Mouse (Mus musculus): ENCODE results near the gene Gm10961. TPM values are rescaled to one million over a fixed set of nuclear protein-coding genes. Genes with fewer than 3 reads are reported as not detected.

Gm10961 gene
- polyA plus RNA-seq, 1 experiment from 2014 or later = not detected

DNA sequence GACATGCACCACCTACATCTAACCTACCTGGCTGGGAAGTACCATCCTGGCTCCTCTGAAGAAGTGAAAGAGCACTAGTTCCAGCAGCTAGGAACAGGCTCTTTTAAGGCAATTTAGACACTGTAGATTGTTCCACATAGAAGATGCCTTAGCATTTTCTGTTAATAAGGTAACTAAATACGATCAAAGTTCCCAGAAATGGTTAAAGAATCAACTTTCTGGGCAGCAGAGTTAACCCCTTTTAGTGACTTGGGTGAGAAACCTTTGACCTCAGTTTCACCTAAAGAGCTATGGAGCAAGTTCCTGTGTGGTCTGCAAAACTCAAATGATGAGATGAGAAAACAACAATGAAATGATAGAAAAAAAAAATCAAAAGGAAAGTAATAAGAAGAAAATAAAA lies 33.5 kb downstream of the Gm10961 start:
- H3K9me3 ChIP-seq (ENCODE audit: control insufficient read depth, low read length) = no peaks in the 10 kb centered on the region
- H3K36me3 ChIP-seq (ENCODE audit: control insufficient read depth, insufficient read depth, low read length) = peaks cover 30% of the 10 kb centered on the region
- H3K27ac ChIP-seq (ENCODE audit: low read depth, low read length) = no peak overlapping the region
- no peak overlapping the region for H3K4me3 ChIP-seq (ENCODE audit: low read depth, low read length)
- no peaks in the 10 kb centered on the region for H3K4me1 ChIP-seq (ENCODE audit: control insufficient read depth, insufficient read depth, low read length)
- no peak overlapping the region for H3K9ac ChIP-seq (ENCODE audit: low read length)
- 91% methylated on average over 1 of the region's 1 CpGs for WGBS
- H3K4me2 ChIP-seq = no peak overlapping the region
- ATAC-seq (ENCODE audit: low FRiP score) (no peak), DNase-seq (ENCODE audit: low spot score, missing footprints) (no peak)
- H3K27me3 ChIP-seq (ENCODE audit: control insufficient read depth, insufficient read depth, low read length) = no peaks in the 10 kb centered on the region

DNA sequence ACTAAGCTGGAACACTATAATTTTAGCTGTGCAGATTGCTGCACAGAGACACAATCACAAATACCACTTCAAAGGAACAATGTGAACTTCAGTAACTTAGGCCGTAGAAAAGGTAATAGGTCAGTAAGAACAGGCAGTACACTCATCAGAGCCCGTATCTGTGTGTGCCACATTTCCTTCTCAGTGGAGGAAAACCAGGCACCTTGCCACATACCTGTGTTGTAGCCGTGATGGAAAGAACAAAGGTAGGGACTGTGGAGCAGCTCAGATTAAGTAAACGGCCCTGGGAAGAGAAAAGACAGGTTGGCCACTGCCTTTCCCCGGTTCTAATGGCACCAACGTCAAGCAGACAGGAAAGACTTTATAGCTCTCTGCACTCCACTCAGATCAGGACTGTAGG lies 36.3 kb downstream of the Gm10961 start:
- no peak overlapping the region for H3K9ac ChIP-seq (ENCODE audit: low read length)
- no peak overlapping the region for H3K4me2 ChIP-seq
- DNase-seq (ENCODE audit: low spot score, missing footprints) = no peak
- H3K27ac ChIP-seq (ENCODE audit: low read depth, low read length) = no peak overlapping the region
- no peaks in the 10 kb centered on the region for H3K4me1 ChIP-seq (ENCODE audit: control insufficient read depth, insufficient read depth, low read length)
- peaks cover 25% of the 10 kb centered on the region for H3K36me3 ChIP-seq (ENCODE audit: control insufficient read depth, insufficient read depth, low read length)
- no peaks in the 10 kb centered on the region for H3K27me3 ChIP-seq (ENCODE audit: control insufficient read depth, insufficient read depth, low read length)
- 90% methylated on average over 6 of the region's 6 CpGs for whole genome bisulfite sequencing
- no peak overlapping the region for H3K4me3 ChIP-seq (ENCODE audit: low read depth, low read length)
- ATAC-seq (ENCODE audit: low FRiP score) = no peak
- no peaks in the 10 kb centered on the region for H3K9me3 ChIP-seq (ENCODE audit: control insufficient read depth, low read length)

DNA sequence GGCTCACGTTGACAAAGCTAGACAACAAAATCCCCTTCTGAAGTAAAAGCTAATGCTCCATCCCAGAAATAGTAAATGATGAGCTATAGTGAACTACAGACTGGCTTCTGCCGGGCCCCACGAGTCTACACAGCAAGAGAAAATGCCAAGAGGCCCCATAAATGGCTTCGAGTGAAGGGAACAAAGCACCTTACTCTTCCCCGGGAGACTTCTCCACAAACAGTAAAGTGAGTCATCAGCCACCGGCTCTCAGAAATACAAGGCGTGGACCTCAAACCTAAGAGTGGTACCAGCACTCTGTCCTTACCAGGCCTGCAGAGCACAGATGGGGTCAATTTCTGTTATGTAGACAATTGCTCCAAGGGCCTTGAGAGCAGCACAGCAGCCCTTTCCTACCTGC lies 37.7 kb downstream of the Gm10961 start:
- H3K4me1 ChIP-seq (ENCODE audit: control insufficient read depth, insufficient read depth, low read length) = no peaks in the 10 kb centered on the region
- no peaks in the 10 kb centered on the region for H3K27me3 ChIP-seq (ENCODE audit: control insufficient read depth, insufficient read depth, low read length)
- peaks cover 26% of the 10 kb centered on the region for H3K36me3 ChIP-seq (ENCODE audit: control insufficient read depth, insufficient read depth, low read length)
- H3K9me3 ChIP-seq (ENCODE audit: control insufficient read depth, low read length) = no peaks in the 10 kb centered on the region
- ATAC-seq (ENCODE audit: low FRiP score) = no peak
- no peak overlapping the region for H3K4me3 ChIP-seq (ENCODE audit: low read depth, low read length)
- H3K4me2 ChIP-seq = no peak overlapping the region
- H3K27ac ChIP-seq (ENCODE audit: low read depth, low read length) = no peak overlapping the region
- WGBS = 93% methylated on average over 7 of the region's 7 CpGs
- no peak overlapping the region for H3K9ac ChIP-seq (ENCODE audit: low read length)
- DNase-seq (ENCODE audit: low spot score, missing footprints) = no peak

DNA sequence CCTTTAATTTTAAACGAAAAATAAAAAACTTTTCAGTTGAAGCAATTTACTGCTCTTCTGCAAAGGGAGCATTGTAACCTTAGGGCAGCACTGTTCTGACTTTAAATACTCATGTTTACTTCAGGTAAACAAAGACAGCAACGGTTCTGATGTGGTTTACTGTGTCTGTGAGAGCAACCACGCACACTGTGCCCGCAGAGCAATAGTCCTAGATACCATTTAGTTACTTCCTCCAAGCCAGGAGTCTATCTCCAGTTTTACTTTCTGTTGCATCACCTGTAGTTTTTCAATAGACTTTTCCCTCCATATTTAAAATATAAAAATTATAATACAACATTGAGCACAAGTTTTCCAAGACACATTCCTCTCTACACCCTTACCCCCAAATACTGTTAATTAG lies 39.4 kb downstream of the Gm10961 start:
- no peaks in the 10 kb centered on the region for H3K4me1 ChIP-seq (ENCODE audit: control insufficient read depth, insufficient read depth, low read length)
- H3K4me3 ChIP-seq (ENCODE audit: low read depth, low read length) = no peak overlapping the region
- H3K9ac ChIP-seq (ENCODE audit: low read length) = no peak overlapping the region
- peaks cover 33% of the 10 kb centered on the region for H3K36me3 ChIP-seq (ENCODE audit: control insufficient read depth, insufficient read depth, low read length)
- no peak overlapping the region for H3K27ac ChIP-seq (ENCODE audit: low read depth, low read length)
- no peaks in the 10 kb centered on the region for H3K27me3 ChIP-seq (ENCODE audit: control insufficient read depth, insufficient read depth, low read length)
- WGBS = 93% methylated on average over 4 of the region's 4 CpGs
- no peaks in the 10 kb centered on the region for H3K9me3 ChIP-seq (ENCODE audit: control insufficient read depth, low read length)
- no peak for ATAC-seq (ENCODE audit: low FRiP score)
- DNase-seq (ENCODE audit: low spot score, missing footprints) = no peak
- no peak overlapping the region for H3K4me2 ChIP-seq

DNA sequence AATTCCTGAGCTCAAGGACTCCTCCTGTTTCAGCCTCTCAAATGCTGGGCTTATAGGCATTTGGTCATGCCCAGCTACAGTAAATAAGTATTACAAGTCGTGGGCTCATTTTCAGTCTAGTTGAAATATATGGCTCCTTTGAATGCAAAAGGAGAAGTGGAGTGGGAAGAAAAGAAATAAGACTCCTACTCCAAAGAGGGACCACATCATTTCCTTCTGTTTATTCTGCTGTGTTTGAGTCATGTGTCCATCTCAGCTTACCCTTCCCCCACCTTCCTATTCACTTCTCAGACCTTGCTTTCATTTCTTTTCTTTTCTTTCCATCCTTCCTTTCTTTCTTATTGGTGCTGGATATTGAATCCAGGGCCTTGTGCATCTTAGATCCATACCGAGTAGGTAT lies 40.4 kb downstream of the Gm10961 start:
- DNase-seq (ENCODE audit: low spot score, missing footprints) (no peak), ATAC-seq (ENCODE audit: low FRiP score) (no peak)
- Histone ChIP-seq H3K9ac (ENCODE audit: low read length) (no peak overlapping the region), H3K4me1 (ENCODE audit: control insufficient read depth, insufficient read depth, low read length) (no peaks in the 10 kb centered on the region), H3K36me3 (ENCODE audit: control insufficient read depth, insufficient read depth, low read length) (peaks cover 33% of the 10 kb centered on the region), H3K27ac (ENCODE audit: low read depth, low read length) (no peak overlapping the region), H3K9me3 (ENCODE audit: control insufficient read depth, low read length) (no peaks in the 10 kb centered on the region), H3K4me2 (no peak overlapping the region), H3K4me3 (ENCODE audit: low read depth, low read length) (no peak overlapping the region), H3K27me3 (ENCODE audit: control insufficient read depth, insufficient read depth, low read length) (no peaks in the 10 kb centered on the region)
- 96% methylated on average over 2 of the region's 2 CpGs for WGBS

DNA sequence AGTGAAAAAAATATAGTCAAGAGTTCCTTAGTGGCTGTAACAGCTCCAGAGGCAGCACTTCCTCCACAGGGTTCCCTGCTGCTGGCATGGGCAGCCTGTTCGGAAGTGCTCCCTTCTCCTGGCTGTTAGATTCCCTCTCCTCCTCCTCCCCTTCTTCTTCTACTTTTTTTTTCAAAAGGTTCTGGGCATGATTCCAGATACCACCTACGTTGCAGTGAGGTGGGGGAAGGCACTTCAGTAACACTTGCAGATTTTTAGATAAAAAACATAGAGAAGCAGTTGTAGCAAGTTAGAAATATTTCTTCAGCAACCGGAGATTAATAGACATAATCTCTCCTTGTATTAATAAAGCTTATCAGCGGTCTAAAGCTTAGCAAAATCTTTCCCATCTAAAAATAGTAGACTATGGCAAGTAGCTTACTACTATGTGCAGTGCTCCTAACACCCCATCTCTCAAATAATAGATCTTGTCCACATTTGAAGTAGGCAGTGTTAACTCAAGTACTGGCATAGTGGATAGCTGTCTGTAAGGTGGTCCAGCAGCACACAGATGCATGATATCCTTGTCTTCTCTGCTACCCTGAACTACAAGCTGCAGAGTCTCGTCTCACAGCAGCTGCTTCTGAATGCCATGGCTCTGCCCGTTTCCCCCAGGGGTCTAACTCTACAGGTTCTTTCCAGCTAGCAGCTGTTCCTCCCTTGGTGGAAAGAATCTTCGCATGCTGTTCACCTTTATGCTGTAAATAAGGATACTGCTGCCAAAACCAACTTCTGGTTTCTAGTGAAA lies 49.9 kb downstream of the Gm10961 start:
- H3K4me2 ChIP-seq = no peak overlapping the region
- H3K4me3 ChIP-seq (ENCODE audit: low read depth, low read length) = no peak overlapping the region
- no peak for ATAC-seq (ENCODE audit: low FRiP score)
- no peaks in the 10 kb centered on the region for H3K4me1 ChIP-seq (ENCODE audit: control insufficient read depth, insufficient read depth, low read length)
- H3K9ac ChIP-seq (ENCODE audit: low read length) = no peak overlapping the region
- H3K27me3 ChIP-seq (ENCODE audit: control insufficient read depth, insufficient read depth, low read length) = no peaks in the 10 kb centered on the region
- 57% methylated on average over 7 of the region's 7 CpGs for WGBS
- H3K27ac ChIP-seq (ENCODE audit: low read depth, low read length) = no peak overlapping the region
- no peak for DNase-seq (ENCODE audit: low spot score, missing footprints)
- H3K9me3 ChIP-seq (ENCODE audit: control insufficient read depth, low read length) = no peaks in the 10 kb centered on the region
- H3K36me3 ChIP-seq (ENCODE audit: control insufficient read depth, insufficient read depth, low read length) = no peaks in the 10 kb centered on the region

Other genes starting within 250 kb of the Gm10961 start
- gene Kcnc4, start 171.8 kb upstream of the Gm10961 start, polyA plus RNA-seq (2014; fragmentation: Nextera tagmentation; extraction: Ambion mirVana) = 0.03 and 0.04 TPM in 2 replicates
- gene Slc6a17, start 113.3 kb upstream of the Gm10961 start, polyA plus RNA-seq (2014; fragmentation: Nextera tagmentation; extraction: Ambion mirVana) = 1.8 and 1.9 TPM in 2 replicates
- gene Ubl4b, start 76.2 kb upstream of the Gm10961 start, polyA plus RNA-seq (2014; fragmentation: Nextera tagmentation; extraction: Ambion mirVana) = not detected in 2 replicates
- gene Alx3, start 36.3 kb upstream of the Gm10961 start, polyA plus RNA-seq (2014; fragmentation: Nextera tagmentation; extraction: Ambion mirVana) = 2.8 and 3.3 TPM in 2 replicates
- 87.6 and 90.6 TPM in 2 replicates for gene Strip1, start 372 bp downstream of the Gm10961 start, polyA plus RNA-seq (2014; fragmentation: Nextera tagmentation; extraction: Ambion mirVana)
- gene Ahcyl1, start 65.2 kb downstream of the Gm10961 start, polyA plus RNA-seq (2014; fragmentation: Nextera tagmentation; extraction: Ambion mirVana) = 127 and 132 TPM in 2 replicates
- 4.6 and 5.7 TPM in 2 replicates for gene Csf1, start 129.1 kb downstream of the Gm10961 start, polyA plus RNA-seq (2014; fragmentation: Nextera tagmentation; extraction: Ambion mirVana)
- gene Eps8l3, start 245.9 kb downstream of the Gm10961 start, polyA plus RNA-seq (2014; fragmentation: Nextera tagmentation; extraction: Ambion mirVana) = not detected in 2 replicates

All from midbrain, embryonic 11.5 days (tissue).